Mouse (Mus musculus): Measurements from ENCODE around the gene Tmem178. TPM values are rescaled to one million over a fixed set of nuclear protein-coding genes. Genes with fewer than 3 reads are reported as not detected.

Tmem178 gene
- polyA plus RNA-seq, 1 experiment = 128 TPM

DNA sequence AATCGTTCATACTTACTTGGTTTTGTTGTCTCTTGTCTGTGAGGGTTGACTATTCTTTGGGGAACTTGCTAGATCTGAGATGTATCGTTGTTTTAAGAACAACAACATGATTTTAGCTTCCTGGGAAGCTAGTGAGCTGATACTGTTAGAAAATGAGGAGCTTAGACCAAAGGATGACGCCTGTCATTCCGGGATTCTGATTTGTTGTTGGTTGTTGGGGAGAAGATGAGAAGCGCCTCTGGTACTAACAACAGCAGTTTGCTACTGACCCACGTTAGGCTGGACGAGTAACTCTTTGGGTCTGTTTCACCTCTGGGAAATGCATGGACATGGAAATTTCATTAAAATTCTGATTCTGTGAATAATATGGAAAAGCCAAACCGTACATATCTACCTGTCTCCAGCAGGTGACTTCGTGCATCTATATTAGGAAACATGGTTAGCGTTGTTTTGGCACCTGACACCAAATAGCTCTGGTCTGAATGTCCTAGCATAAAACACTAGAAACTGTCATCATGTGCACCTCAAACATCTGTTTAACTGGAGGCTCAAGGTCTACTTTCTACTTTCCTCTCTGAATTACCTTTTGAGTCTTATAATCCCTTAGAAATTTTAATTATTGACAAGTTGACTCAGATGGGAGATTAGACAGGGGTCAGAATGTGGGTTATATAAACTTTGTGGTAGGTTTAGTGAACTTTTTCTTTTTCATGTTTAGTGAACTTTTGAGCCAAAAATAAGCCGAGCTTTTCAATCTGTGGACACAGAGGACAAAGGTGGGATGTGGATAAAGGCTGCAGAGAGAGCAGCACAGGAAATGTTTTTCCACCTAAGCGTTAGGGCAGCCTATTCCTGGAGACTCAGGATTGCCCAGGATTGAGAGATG, 2.9 kb downstream of the Tmem178 start:
- no peaks in the 10 kb centered on the region for H3K27me3 ChIP-seq (ENCODE audit: control insufficient read depth, insufficient read depth, low read length)
- TF ChIP-seq CTCF (IDR thresholded peaks at IDR 0.05; ENCODE audit: borderline replicate concordance, insufficient read depth, low read depth, low read length) (no peak), POLR2A (IDR thresholded peaks at IDR 0.05; ENCODE audit: borderline replicate concordance, insufficient read depth, low read length) (peak; percentile 40; the same call in 1 of the 2 replicates)
- WGBS = 8% methylated on average over 12 of the region's 12 CpGs
- peaks cover 20% of the 10 kb centered on the region for H3K4me1 ChIP-seq (ENCODE audit: control insufficient read depth, insufficient read depth, low read length)
- peak overlapping the region; percentile 100 for H3K4me3 ChIP-seq (replicated peaks; ENCODE audit: insufficient read depth, low read depth, low read length)
- peak; percentile 41 to 62 for DNase-seq
- H3K27ac ChIP-seq (ENCODE audit: insufficient read depth, low read length) = peak overlapping the region; percentile 57; the same call in 1 of the 2 replicates

DNA sequence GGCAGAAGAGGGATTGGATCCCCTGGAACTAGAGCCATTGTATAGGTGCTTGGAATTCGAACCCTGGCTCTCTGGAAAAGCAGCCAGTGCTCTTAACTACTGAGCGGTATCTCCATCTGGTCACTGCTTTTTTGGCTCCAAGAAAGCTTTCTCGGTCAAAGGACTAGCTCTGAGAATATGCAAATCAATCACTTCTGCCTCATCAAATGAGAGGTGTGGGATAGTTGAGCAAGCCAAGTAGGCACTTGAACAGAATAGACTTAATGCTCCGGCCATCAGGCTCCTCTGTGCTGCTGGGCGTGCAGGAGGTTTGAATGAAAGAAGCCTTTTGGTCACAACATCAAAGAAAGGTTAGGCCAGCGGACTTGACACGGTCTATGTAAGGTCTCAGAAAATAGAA, 5.0 kb downstream of the Tmem178 start:
- Histone ChIP-seq H3K27ac (ENCODE audit: insufficient read depth, low read length) (peak overlapping the region; percentile 33; the same call in 1 of the 2 replicates), H3K4me1 (ENCODE audit: control insufficient read depth, insufficient read depth, low read length) (peaks cover 24% of the 10 kb centered on the region), H3K27me3 (ENCODE audit: control insufficient read depth, insufficient read depth, low read length) (no peaks in the 10 kb centered on the region), H3K4me3 (replicated peaks; ENCODE audit: insufficient read depth, low read depth, low read length) (peak overlapping the region; percentile 54)
- no peak for TF ChIP-seq CTCF (IDR thresholded peaks at IDR 0.05; ENCODE audit: borderline replicate concordance, insufficient read depth, low read depth, low read length)
- TF ChIP-seq POLR2A (IDR thresholded peaks at IDR 0.05; ENCODE audit: borderline replicate concordance, insufficient read depth, low read length) = no peak
- WGBS = 15% methylated on average over 7 of the region's 7 CpGs
- peak; percentile 51 for DNase-seq

DNA sequence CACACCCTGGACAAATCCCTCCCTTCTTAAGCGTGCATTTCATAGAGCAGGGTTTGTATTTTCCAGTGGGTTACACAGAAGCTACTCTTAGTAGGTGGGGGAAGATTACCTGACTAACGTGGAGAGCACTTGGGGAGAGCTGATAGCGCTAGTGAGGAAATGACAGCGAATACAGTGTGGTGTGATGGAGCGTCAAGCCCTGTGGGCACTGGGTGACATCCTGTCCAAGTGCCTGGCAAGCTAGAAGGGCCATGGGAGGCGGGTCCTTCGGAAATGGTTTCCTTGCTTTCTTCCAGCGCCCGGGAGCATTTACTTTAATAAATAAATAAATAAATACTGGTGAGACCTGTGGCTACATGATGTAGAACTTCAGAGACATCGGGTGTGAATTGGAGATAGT, 5.5 kb downstream of the Tmem178 start:
- WGBS = 13% methylated on average over 10 of the region's 10 CpGs
- peak overlapping the region; percentile 33; the same call in 1 of the 2 replicates for H3K27ac ChIP-seq (ENCODE audit: insufficient read depth, low read length)
- no peak for TF ChIP-seq POLR2A (IDR thresholded peaks at IDR 0.05; ENCODE audit: borderline replicate concordance, insufficient read depth, low read length)
- no peak for TF ChIP-seq CTCF (IDR thresholded peaks at IDR 0.05; ENCODE audit: borderline replicate concordance, insufficient read depth, low read depth, low read length)
- peaks cover 24% of the 10 kb centered on the region for H3K4me1 ChIP-seq (ENCODE audit: control insufficient read depth, insufficient read depth, low read length)
- no peaks in the 10 kb centered on the region for H3K27me3 ChIP-seq (ENCODE audit: control insufficient read depth, insufficient read depth, low read length)
- H3K4me3 ChIP-seq (replicated peaks; ENCODE audit: insufficient read depth, low read depth, low read length) = peak overlapping the region; percentile 54
- peak; percentile 50 to 56 for DNase-seq

DNA sequence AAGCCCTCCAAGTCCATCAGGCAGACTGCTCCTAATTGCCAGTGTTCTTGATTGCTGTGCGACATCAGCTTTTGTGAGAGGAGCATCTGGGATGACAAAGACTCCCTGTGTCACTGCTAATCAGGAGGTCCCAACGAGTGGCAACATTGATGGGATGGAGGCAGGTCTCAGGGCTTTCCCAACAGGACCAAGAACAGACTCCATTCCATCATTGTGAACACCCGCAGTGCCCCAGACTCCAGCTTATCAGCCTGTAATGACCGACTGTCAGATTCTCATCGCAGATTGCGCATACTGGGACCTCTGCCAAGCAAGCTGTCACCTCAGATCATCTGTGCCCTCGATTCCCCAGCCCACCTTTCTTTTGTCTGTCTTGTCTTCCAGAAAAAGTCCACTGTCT, 7.9 kb downstream of the Tmem178 start:
- Histone ChIP-seq H3K27ac (ENCODE audit: insufficient read depth, low read length) (0 out of 2 replicates have a peak overlapping the region, but pooled peaks have one; percentile 46), H3K4me3 (replicated peaks; ENCODE audit: insufficient read depth, low read depth, low read length) (peak overlapping the region; percentile 34)
- 5% methylated on average over 7 of the region's 7 CpGs for WGBS

DNA sequence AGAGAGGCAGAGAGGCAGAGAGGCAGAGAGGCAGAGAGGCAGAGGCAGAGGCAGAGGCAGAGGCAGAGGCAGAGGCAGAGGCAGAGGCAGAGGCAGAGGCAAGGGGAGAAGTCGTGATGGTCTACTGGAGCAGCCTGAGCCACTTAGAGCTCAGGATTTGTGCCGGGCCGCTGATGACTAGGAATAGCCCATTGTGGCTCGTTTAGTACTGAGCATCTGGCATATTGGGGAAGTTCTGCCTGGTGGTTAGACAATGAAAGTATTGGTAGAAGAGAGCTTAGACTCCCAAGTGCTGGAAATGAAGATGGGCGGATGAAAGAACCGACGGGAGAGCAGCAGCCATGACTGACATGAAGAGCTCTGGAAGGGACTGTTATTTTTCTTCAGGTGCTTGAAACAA, 11.0 kb downstream of the Tmem178 start:
- H3K4me3 ChIP-seq (replicated peaks; ENCODE audit: insufficient read depth, low read depth, low read length) = no peak overlapping the region
- TF ChIP-seq CTCF (IDR thresholded peaks at IDR 0.05; ENCODE audit: borderline replicate concordance, insufficient read depth, low read depth, low read length) (no peak), POLR2A (IDR thresholded peaks at IDR 0.05; ENCODE audit: borderline replicate concordance, insufficient read depth, low read length) (no peak)
- 6% methylated on average over 7 of the region's 7 CpGs for WGBS
- no peak for DNase-seq
- H3K4me1 ChIP-seq (ENCODE audit: control insufficient read depth, insufficient read depth, low read length) = peaks cover 37% of the 10 kb centered on the region
- H3K27me3 ChIP-seq (ENCODE audit: control insufficient read depth, insufficient read depth, low read length) = no peaks in the 10 kb centered on the region
- H3K27ac ChIP-seq (ENCODE audit: insufficient read depth, low read length) = peak overlapping the region; percentile 18; the same call in 1 of the 2 replicates

More for the DNA sequence above, 7.9 kb downstream of the Tmem178 start:
- H3K27me3 ChIP-seq (ENCODE audit: control insufficient read depth, insufficient read depth, low read length) = no peaks in the 10 kb centered on the region
- peaks cover 30% of the 10 kb centered on the region for H3K4me1 ChIP-seq (ENCODE audit: control insufficient read depth, insufficient read depth, low read length)
- no peak for TF ChIP-seq CTCF (IDR thresholded peaks at IDR 0.05; ENCODE audit: borderline replicate concordance, insufficient read depth, low read depth, low read length)
- no peak for TF ChIP-seq POLR2A (IDR thresholded peaks at IDR 0.05; ENCODE audit: borderline replicate concordance, insufficient read depth, low read length)
- peak; percentile 77 to 79 for DNase-seq

DNA sequence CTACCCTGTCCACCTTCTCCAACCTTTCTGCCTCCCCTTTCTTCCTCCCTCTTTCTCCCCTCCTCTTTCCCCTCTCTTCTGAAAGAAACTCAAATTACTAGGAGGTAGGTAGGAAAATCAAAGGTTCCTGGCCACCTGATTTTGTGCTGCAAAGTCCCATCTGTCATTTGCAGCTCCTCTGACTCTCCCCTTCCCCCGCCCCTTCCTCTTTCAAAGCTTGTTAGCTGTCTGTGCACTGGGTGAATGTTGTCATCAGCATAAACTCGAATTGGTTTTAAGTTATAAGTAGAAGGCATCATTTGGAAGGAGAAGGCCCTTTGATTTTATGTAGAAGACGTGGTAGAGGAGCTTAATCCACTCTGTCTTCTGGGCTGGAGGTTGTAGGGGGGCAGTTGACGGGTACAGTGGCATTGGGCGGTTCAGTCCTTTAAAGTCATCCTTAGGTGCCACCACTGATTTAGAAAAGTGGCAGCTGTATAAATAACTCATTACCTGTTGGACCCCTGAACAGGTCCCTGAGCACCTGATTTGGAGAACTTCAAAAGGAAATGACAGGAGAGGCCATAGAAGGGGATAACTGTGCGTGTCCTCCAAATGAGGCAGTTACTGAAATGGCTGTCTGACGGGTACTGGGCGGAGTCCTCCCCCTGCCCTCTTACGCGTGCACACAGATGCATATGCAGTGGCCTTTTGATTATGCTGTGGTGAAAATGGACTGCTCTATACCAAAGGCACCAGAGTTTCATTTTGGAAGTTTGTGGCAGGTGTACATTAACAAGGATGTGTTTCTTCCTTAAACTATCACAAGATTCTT, 11.8 kb downstream of the Tmem178 start:
- TF ChIP-seq POLR2A (IDR thresholded peaks at IDR 0.05; ENCODE audit: borderline replicate concordance, insufficient read depth, low read length) = no peak
- Histone ChIP-seq H3K4me1 (ENCODE audit: control insufficient read depth, insufficient read depth, low read length) (peaks cover 34% of the 10 kb centered on the region), H3K4me3 (replicated peaks; ENCODE audit: insufficient read depth, low read depth, low read length) (no peak overlapping the region), H3K27ac (ENCODE audit: insufficient read depth, low read length) (peak overlapping the region; percentile 18; the same call in 1 of the 2 replicates), H3K27me3 (ENCODE audit: control insufficient read depth, insufficient read depth, low read length) (no peaks in the 10 kb centered on the region)
- 45% methylated on average over 10 of the region's 10 CpGs for WGBS
- DNase-seq = no peak

DNA sequence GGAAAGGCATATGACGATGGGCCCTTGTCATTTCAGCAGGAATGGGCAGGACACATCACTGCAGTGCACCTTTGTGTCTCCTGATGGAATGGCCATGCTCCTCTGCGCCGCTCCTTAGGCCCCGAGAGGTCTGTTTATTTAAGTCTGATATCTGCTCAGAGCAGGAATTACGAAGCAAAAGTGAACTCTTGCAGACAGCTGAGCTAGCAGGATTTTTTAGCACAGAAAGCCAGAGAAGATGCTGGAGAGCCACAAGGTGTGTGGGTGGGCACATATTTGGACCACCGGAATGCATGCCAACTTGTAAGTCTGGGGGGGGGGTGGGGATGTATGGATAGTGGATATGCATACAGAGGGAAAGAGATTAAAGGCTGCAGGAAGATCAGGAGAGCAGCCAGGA, 13.9 kb downstream of the Tmem178 start:
- DNase-seq = no peak
- Histone ChIP-seq H3K27ac (ENCODE audit: insufficient read depth, low read length) (0 out of 2 replicates have a peak overlapping the region, but pooled peaks have one; percentile 7), H3K4me3 (replicated peaks; ENCODE audit: insufficient read depth, low read depth, low read length) (no peak overlapping the region), H3K27me3 (ENCODE audit: control insufficient read depth, insufficient read depth, low read length) (no peaks in the 10 kb centered on the region), H3K4me1 (ENCODE audit: control insufficient read depth, insufficient read depth, low read length) (peaks cover 24% of the 10 kb centered on the region)
- WGBS = 28% methylated on average over 6 of the region's 6 CpGs
- TF ChIP-seq POLR2A (IDR thresholded peaks at IDR 0.05; ENCODE audit: borderline replicate concordance, insufficient read depth, low read length) (no peak), CTCF (IDR thresholded peaks at IDR 0.05; ENCODE audit: borderline replicate concordance, insufficient read depth, low read depth, low read length) (no peak)
